Mouse (Mus musculus) midbrain, embryonic 13.5 days (tissue): ENCODE results near the gene Prlh. TPM values are rescaled to one million over a fixed set of nuclear protein-coding genes. Genes with fewer than 3 reads are reported as not detected.

Experiments
- polyA plus RNA-seq: library from polyadenylated mRNA; unstranded; fragments of >200 nt; fragmentation: Nextera tagmentation; extraction: Ambion mirVana; gene quantifications from 2 replicates; pipeline ENCODE4 v1.2.1, GENCODE M21; 2015

The Prlh gene
- polyA plus RNA-seq, 1 experiment from 2014 or later: not detected

Other genes starting within 250 kb of the Prlh start
- gene Col6a3, start 109.1 kb upstream of the Prlh start, polyA plus RNA-seq: 3.4 and 4.7 TPM in 2 replicates
- 0.06 and 0.13 TPM in 2 replicates for gene Mlph, start 38.0 kb upstream of the Prlh start, polyA plus RNA-seq
- gene Rab17, start 16.6 kb downstream of the Prlh start, polyA plus RNA-seq: 0.23 TPM in 1 of 2 replicates, not detected in the other
- gene Lrrfip1, start 45.6 kb downstream of the Prlh start, polyA plus RNA-seq: 23.0 and 23.6 TPM in 2 replicates
- 0.34 and 0.45 TPM in 2 replicates for gene Rbm44, start 192.0 kb downstream of the Prlh start, polyA plus RNA-seq
- 1.1 and 1.2 TPM in 2 replicates for gene Ramp1, start 226.7 kb downstream of the Prlh start, polyA plus RNA-seq